Mouse (Mus musculus) lung, postnatal 36 days (tissue): ENCODE results near the gene Rtn4r.

Experiments used
- DNase-seq: peaks from one replicate; pipeline ENCODE4 v3.0.0; 2022; ENCODE audit warnings: mixed read lengths

Gene Rtn4r

GRCm38 (mm10) chr16:18197881-18198280 lies 70.4 kb downstream of the Rtn4r start:
- no peak for DNase-seq

- no peak for DNase-seq
Measured at GRCm38 (mm10) chr16:18198365-18199098, 71.1 kb downstream of the Rtn4r start.

DNA sequence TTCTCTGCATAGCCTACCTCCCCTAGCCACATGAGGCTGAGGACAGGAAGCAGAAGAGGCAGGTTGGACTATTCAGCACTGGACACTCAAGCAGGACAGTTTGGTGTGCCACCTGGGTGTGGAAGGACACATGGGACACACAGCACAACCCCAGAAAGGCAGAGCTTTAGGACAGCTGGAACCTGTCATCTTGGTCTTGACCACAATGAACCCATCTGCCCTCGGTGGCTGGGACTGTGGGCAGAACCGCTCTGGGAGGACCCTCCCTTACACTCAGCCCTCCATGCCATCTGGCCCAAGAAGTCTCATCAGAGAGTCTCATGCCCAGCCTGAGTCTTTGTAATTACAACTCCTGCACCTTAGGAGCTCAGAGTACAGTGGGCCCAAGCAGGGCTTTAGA lies 72.6 kb downstream of the Rtn4r start:
- no peak for DNase-seq

DNA sequence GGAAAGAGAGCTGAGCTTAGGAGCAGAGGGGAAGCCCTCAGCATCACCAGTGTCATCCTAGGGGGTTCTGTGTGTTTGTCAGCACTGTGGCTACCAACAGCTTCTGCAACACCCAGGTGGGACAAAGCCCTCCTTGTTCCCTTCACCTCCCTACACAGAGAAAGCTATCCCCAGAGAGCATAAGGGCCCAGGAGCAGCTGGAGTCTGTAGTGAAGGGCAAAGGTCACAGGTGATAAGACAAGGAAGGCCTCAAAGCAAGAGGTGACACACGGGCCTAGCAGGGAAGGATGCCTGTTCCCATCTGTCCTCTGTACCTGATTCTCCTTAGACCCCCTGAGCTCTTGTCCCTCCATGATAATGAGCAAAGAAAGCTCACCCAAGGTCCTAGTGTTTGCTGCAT lies 74.2 kb downstream of the Rtn4r start:
- DNase-seq = no peak
